Mouse (Mus musculus): ENCODE measurements at regions not wholly inside any gene's neighbourhood (a gene's known extent, or its start where the extent isn't known, plus 50 kb on each side); places are given as distances from the start of the nearest gene placed in this dataset. TPM values are rescaled to one million over a fixed set of nuclear protein-coding genes. Genes with fewer than 3 reads are reported as not detected.

Small RNA genes lying in the stretch of these regions (microRNA-seq; reads per million reads assigned to microRNA genes)
- gene Gm22401, result not detected

Data from limb, embryonic 15.5 days (tissue).